Mouse (Mus musculus) right cerebral cortex, postnatal 4 days (tissue): ENCODE measurements around the gene Nfix.
"Not testable (repeated sequence)": the region's sequence is repeated elsewhere in the genome, so short reads cannot be mapped to it uniquely, and the experiment has no call there.

Experiments used
- DNase-seq: peaks from one replicate; pipeline ENCODE4 v3.0.0-alpha.2; 2022

Nfix gene

DNA sequence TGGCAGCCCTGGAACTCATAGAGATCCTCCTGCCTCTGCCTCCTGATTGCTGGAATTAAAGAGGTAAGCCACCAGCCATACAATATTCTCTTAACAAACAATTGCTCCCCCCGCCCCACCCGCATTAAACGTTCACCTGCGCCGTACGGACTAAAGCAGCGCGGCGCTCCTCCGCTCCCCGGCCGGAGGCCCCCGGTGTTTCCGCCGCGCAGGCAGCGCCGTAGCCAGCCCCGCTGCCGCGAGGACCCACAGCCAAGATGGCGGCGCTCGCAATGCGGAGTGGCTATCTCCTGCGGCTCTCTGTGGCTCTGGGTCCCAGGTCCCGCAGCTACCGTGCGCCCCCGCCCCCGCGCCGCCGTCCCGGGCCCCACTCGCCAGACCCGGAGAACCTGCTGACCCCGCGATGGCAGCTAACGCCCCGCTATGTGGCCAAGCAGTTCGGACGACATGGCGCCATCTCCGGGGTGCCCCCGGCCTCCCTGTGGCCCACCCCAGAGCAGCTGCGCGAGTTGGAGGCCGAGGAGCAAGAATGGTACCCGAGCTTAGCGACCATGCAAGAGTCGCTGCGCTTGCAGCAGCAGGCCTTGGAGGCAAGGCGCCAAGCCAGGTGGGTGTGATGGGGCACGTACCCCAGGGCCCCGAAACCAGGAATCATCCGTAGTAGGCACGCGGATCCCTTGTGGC lies 32.0 kb upstream of the Nfix start:
- DNase-seq: peak; percentile 82

DNA sequence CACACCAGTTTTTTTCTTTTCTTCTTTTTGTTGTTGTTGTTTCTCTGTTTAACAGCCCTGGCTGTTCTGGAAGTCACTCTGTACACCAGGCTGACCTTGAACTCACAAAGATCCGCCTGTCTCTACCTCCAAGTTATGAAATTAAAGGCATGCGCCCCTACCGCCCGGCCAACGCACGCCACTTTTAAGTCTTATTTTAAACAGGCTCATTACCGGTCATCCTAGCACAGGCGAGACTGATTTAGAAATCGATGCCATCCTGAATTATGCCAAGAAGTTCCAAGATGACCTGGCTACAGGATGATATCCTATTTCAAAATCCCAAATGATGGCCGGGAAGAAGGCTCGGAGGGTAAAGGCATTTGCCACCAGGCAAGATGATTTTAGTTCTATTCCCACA lies 31.3 kb upstream of the Nfix start, which contains the start of gene Gadd45gip1:
Gene Gadd45gip1 (plus strand): TSS at position 33 of the 400 bp plus-strand sequence.
- no peak for DNase-seq

DNA sequence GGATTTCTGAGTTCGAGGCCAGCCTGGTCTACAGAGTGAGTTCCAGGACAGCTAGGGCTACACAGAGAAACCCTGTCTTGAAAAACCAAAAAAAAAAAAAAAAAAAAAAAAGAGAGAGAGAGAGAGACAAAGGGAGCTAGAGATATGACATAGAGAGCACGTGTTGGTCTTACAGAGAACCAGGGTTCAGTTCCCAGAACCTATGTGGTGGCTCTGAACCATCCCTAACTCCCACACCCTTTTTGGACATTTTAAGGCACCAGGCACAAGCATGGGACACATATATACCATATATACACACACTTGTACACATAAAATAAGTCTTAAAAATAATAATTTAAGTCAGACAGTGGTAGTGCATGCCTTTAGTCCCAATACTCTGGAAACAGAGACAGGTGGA lies 26.4 kb upstream of the Nfix start:
- DNase-seq: not testable (repeated sequence)

DNA sequence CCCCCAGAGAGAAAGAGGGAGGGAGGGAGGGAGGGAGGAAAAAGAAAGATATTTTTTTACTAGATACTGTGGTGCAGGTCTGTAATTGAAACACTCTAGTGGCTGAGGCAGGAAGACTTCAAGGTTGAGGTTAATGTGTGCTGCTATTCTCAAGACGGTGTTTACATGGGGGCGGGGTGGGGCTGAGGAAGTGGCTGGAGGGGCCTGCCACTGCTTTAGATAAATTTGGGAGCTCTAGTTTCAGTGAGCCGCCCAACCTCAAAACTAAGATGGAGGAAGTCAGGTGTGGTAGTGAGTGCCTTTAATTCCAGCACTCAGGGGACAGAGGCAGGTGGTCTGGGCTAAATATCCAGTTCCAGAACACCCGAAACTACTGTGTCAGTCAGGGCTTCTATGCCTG lies 25.5 kb upstream of the Nfix start:
- DNase-seq: no peak

DNA sequence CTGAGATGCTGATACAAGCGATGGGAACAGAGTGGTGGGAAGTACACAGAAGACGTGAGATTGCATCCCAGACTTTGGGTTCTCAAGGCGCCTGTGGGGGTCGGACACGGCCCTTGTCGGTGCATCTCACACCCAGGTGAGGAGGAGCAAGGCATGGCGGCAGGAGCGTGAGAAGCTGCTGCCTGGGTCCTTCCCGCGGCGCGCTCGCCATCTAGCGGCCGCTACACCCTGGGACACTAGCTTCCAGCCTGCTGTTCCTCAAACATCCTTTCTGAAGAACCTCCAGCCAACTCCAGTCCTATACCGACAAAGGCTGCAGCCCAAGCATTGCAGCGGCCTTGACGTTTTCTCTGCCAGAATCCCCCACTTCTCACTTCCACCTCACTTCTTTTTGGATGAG lies 23.5 kb upstream of the Nfix start:
- peak; percentile 75 for DNase-seq

DNA sequence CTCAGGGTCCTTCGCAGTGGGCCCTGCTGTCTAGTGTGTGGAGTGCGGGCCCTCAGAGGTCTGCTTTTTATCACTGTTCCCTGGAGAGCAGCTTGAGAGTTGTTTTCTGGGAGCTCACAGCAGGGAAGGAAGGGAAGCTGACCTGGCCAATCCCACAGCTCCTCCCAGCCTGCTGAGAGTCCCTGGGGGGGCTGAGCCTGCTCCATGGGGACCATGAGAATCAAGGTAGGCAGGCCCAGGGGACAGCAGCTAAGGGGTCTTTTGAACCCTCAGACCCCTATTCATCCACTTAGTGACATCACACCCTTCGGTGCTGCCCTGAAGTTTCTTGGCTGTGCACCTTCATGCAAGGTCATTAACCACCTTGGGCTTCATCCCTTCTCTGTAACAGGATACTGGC lies 22.6 kb upstream of the Nfix start, which contains the start of gene Dand5:
Gene Dand5 (minus strand): TSS at position 101 of the 400 bp plus-strand sequence.
- DNase-seq: no peak

DNA sequence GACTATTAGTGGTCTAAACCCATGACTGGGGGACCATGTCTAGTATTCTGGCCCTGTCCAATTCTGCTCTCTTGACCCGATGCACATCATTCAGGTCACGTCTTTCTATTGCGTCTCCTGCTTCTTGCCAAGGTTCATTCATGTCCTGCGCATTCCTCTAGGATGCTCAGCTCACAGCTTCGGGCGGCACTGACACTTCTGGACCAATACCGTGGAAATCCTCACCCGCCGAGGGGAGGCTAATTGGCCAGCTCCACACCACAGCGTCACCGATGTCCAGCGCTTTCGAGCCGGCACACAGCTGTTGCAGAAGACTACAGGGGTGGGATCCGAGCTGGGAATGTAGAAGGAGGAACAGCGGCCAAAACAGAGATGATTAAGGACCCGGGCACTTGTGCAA lies 16.0 kb upstream of the Nfix start:
- no peak for DNase-seq

DNA sequence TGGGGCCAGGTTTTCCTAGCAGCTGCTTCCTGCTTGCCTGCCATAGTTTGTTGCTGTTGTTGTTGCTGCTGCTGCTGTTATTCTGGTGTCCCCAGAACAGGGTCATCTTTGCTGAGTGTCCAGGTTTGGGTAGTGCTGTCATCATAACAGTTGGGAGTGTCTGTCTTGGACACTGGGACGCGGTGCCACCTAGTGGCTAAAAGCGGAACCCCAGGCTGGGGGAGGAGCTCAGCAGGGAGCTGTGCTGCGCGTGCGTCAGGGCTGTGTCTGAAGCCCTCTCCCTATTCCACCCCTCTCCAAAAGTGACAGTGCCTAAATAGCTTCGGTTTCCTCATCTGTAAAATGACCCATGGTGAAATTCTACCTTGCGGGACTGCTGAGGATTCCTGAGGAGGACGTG lies 15.4 kb upstream of the Nfix start:
- DNase-seq: peak; percentile 99

DNA sequence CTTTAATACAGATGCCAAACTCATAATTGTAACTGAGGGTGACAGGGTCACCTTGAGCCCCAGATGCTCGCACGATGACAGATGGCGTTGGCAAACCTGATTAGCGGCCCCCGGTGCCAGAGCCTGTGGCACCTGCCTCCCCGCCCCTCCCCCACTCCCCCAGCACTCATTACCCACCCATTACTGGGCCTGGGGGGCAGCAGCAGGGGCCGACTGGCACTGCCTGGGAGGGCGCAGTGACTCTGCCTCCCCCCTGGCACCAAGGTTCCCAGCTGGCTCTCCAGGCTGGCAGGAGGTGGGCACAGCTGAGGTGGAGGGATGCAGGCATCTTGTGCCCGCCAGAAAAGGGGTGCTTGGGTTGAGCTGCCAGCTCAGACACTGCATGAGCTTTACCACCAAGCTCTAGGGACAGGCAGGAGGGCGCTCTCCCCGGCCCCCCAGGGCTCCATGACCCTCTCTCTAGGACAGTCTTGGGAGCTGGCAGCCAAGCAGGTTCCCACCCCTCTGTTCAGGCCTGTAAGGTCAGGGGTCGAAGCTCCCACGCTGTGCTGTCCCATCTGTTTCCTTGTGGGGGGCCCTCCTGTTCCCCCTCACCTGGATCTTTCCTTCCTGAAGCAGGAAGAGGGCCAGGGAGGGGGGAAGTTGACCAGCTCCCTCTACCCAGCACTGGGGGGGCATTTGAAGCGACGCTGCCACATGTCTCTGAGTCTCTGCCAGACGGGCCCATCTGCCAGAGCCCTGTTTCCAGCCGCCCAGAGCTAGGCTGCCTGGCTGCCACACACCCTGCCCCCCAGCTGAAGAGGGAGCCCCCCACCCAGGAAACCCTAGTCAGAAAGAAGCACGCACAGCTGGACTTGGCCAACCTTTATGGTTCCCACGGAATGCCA lies 14.7 kb upstream of the Nfix start:
- DNase-seq: no peak

DNA sequence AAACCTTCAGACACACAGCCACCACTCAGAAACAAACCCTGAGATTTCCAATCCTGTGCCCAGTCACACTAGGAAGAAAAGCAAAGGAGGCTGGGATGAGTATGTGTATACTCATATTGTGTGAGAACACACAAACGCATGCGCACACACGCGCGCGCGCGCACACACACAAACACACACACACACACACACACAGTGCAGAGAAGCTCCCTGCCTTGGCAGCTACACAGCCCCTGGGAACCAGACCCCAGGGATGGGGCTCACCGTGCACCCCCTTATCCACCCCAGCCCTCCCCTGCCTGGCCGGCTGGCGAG lies 14.1 kb upstream of the Nfix start:
- no peak for DNase-seq

DNA sequence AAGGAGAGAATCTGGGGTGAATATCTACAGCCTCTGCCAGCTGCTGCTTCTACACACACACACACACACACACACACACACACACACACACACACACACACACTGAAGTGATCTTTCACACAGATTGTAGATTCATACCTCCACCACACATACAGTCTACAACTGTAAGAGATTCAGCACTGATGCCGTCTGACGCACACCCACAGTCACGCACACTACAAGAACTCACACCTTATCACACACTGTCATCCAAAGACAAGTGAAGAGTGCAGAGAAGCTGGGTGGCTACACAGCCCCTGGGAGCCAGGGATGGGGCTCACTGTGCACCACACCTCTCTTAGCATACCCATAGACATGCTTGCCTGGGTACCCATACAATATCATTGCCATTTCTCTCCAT lies 13.7 kb upstream of the Nfix start:
- DNase-seq: no peak

DNA sequence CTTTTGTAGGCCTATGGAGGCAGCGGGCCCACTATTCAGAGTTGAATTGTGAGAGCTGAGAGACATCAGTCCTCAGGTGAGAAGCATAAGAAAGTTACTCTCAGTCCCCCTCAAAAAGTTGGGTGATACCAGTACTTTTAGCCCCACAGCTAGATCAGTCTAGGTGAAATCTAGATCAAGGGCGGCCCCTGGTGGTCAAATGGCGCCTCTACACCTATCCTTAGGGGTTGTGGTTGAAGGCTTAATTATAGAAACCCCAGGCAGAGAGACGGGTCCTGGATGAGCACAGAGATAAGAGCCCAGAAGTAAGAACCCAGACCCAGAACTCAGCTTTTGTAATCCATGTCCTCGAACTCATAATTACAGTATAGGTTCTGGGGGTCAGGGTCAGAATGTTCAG lies 12.9 kb upstream of the Nfix start:
- DNase-seq: peak; percentile 95

DNA sequence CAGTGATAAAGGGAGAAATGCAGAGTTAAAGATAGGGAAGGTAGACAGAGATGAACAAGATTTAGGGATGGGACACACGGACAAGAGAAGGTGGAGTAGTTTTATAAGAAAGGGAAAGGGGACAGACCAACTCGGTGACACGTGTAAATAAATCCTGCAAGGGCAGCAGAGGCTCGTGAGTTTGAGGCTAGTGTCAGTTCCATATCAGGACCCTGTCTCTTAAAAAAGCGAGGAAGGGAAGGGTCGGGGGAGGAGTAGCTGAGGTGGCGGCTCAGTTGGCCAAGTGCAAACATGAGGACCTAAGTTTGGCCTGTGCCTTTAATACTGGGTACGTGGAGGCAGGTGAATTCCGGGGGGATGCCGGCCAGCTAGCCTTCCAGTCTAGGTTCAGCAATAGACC lies 11.2 kb upstream of the Nfix start:
- no peak for DNase-seq

DNA sequence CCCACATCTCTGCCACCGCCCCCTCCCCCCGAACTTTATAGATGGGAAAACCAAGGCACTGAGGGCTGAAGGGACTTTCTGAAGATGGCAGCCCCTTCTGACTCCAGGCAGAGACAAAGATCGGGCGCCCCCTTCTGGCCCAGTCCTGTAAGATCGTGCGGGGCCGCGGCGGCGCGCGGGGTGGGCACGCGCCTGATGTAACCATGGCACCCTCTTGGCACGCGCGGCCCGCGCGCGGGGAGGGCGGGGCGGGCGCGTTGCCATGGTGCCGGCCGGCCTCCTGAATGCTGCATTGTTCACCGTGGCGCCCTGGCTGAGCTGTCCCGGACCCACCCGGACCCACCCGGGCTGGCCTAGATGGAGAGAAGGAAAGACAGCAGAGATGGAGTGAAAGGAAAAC lies 10.8 kb upstream of the Nfix start:
- peak; percentile 99 for DNase-seq

DNA sequence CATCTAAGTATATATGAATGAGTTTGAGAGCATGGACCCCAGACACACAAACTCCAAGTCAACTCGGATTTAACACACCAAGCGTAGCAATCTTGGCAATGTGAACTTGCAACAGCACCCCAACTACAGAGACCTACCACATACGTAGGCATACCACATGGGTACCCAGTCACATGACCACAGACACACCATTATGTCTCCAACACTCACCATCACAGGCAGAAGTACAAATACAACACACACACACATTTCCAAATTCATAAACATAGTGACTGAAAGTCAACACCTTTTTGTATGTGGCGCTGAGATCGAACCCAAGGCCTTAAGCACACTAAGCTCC lies 9.8 kb upstream of the Nfix start:
- no peak for DNase-seq

DNA sequence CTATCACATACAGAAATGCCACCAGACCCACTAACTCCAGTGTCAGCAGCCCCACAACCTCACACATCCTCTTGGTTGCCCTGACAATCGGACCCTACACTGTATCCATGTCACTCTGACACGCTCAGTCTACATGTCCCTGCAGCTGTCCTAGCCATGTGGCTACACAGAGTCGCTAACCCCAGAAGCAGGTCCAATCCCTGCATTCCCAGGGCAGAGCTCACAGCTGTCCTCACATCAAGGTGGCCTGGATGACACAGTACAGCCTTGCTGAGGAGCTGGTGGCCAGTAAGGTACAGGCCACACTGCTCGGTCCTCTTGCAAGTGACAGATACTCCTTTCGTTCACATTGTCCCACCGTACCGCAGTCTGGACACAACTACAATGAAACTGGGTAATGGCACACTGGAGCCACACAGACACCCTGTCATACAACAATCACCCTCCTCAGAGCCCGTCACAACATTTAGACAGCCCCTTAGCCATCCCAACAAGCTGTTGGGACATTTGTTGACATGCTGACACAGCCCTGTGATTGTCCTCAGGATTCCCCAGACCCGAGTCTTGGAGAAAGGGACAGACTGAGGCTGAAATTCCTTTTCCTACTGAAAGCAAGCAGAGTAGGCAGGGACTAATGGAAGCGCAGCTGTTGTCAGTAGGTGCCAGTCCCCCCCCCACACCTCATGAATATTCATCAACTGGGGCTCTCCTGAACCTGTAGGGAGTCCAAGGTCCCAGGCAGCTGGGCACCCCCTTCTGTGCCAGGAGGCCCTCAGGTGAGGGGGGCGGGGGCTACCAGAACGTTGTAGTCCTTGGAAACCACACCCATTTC lies 9.2 kb upstream of the Nfix start:
- no peak for DNase-seq

DNA sequence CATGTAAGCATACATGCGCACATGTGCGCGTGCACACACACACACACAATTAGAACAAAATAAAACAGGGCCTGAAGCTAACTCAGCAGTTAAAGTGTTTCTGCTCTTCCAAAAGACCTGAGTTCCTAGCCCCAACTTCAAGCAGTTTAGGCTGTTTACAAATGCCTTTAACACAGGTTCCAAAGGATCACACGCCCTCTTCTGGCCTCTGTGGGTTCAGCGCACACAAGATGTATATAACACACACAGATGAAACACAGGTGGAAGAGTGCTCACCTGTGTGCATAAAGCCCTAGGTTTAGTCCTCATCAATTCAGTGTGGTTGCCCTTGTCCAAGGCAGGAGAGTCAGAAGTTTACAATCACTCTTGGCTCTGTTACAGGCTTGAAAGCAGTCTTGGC lies 5.9 kb upstream of the Nfix start:
- no peak for DNase-seq

DNA sequence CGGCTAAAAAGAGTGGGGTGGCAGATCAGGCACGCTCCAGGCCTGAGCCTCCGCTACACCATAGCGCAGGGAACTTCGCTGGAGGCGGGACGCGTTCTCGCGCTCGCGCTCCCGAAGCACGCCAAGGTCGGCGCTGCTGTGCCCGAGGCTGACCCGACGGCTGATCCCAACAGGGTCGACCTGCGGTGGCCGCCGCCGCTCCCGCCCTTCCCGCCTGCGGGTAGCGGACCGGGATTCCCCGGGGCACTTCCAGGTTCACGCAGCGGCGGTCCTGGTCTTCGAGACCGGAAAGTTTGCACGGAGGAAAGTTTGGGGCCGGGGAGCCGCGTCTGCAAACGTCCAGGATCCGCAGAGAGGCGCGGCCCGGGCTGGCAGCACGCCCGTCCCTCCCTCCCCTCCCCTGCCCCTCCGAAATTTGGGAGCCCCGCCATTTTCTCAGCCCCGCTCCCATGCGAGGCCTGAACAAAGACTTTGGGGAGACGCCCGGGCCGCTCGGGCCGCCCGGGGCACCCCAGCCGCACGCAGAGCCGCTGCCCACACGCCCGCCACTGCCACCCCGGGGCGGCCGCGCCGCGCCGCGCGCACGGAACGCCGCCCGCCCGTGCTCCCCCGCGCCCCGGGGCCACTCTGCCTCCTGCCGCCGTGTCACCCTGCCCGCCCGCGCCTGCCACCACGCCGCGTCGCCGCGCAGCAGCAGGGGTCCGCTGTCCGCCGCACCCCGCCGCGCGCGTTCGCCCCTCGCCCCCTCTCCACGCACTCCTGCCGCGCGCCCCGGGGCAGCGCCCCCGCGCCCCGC lies 810 bp downstream of the Nfix start:
- peak; percentile 76 for DNase-seq

DNA sequence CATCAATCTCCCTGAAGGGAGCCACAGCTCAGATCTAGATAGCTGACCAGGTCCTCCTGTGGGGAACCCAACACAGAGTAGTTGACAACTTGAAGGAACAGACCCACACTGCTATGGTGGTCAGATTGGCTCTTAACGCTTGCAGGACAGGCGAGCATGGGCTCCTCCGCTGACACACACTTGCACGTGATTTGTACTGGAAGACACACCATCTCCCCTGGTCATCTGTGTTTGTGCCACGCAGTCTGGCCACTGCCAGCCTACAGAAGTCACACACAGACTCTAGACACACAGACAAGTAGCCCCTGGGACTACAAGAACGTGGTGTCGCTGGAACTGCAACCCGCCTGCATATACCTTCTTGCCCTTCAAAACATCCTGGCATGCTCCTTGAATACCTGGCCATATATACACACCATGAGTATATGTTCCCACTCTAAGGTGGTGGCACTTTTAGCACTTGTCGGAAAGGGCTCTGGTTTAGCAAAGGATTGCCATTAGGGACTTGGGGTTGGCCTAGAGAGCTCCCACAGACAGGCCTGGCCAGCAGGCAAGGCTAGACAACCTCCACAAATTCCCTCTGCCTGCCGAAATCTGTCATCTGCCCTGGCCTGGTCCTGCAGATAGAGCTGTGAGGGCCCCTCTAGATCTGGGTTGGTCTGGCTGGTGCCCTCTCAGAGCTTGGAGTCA lies 1.6 kb downstream of the Nfix start:
- DNase-seq: no peak

DNA sequence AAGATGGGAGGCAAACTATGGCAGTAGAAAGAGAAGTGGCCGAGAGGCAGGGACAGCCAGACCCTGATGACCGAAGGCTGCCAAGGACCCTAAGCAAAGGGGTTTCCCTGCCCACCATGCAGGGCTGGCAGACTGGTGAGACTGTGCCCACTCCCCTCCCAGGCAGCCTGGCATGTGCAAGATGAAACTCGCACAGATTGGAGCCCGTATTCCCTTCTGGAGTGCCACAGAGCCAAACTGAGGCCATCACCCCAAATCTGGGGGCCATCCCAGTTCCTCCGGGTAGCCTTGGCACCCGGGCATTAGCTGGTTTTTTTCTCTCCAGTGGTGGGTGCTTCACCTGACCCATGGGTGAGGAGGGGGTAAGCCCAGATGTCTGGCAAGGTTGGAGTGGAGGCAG lies 2.2 kb downstream of the Nfix start:
- peak; percentile 55 for DNase-seq

DNA sequence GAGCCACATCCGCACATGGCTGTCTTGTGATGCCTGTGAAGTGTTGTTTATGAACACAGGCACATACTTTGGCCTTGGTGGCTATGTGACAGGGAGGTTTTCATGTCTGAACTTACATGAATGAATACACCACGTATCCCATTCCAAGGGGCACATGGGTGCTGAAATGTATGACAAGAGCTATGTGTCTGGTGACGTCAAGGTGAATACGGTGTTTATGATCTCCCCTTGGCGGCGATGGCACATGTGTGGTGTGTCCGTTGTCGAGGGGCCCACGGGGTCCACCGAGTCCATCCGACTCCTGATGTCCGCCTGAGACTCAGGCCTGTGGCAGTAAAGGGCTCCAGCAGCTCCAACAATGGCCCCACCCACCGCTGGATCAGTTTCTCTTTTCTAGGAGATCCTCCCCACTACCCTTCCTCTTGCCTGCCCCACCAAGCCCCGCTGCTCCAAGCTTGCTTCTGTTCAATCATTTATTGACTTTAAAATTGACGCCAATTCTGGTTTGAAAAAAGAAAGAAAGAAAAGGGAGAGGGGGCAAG lies 2.8 kb downstream of the Nfix start:
- no peak for DNase-seq

DNA sequence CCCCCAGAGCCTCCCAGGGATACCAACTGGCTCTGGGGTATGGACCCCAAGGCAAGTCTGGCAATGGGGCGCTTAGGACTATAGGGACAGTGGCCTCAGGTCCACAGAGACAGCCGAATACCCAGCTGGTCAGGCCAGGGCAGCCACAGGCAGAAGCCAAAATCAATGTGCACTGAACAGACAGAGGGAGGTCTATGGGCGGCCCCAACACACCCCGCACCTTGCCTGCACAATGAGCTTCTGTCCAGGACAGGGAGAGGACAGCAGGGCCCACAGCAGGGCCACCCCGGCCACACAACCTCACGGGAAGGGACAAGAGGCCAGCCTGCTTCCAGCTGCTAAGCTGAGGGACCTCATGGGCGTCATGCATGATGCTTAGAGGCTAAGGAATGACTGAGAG lies 5.7 kb downstream of the Nfix start:
- DNase-seq: no peak
